Mouse (Mus musculus) frontal cortex, postnatal 36 days (tissue): ENCODE data around the gene Rbm25.

Experiments
- DNase-seq, 2 experiments: peaks; one replicate each; pipeline ENCODE4 v3.0.0; 2022; ENCODE audit warnings: low spot score in 2 of 2

Gene Rbm25

DNA sequence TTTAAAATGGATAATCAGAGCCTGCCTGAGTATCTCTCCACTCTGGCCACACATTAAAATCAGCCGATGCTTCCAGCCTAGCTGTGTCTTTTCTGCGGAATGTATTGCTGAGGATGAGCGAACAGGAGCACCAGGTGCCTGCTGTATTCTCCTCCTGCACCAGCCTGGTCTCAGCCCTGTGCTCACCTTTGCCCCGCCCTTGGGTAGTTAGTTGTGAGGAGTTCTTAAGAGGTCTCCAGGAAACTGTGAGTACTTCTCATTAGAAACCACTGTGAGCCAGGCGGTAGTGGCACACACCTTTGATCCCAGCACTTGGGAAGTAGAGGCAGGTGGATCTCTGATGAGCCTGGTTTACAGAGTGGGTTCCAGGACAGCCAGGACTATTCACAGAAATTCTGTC, 101.2 kb downstream of the Rbm25 start:
- DNase-seq: no peak
